Mouse (Mus musculus) spleen, adult 18-20 months (tissue): ENCODE measurements around the gene Snap23.
A peak's percentile ranks its signal among the peaks of the same experiment; 100 is the strongest.

Source experiments
- DNase-seq, 2 experiments: peaks; one replicate each; pipeline ENCODE4 v3.0.0; 2022; ENCODE audit warnings: mixed read lengths in 2 of 2

Snap23 gene

DNA sequence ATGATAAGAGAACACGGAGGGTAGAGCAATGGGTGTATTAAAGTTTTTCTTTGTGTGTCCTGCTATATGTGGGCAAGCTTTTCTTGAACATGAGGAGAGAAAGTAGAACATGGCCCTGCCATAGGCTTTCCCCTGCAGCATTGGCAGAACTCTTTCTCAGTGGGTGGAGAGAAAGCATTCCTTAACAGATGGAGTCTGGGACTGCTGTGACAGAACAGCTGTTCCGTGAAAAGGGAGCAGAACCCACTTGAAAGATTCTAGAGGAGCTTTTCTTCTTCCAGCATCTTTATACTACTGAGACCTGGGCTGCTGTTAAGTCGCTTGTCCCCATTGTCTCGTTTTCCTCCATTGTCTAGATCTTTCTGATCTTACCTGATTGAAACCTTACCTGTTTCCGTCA lies 22.3 kb downstream of the Snap23 start:
- no peak for DNase-seq

DNA sequence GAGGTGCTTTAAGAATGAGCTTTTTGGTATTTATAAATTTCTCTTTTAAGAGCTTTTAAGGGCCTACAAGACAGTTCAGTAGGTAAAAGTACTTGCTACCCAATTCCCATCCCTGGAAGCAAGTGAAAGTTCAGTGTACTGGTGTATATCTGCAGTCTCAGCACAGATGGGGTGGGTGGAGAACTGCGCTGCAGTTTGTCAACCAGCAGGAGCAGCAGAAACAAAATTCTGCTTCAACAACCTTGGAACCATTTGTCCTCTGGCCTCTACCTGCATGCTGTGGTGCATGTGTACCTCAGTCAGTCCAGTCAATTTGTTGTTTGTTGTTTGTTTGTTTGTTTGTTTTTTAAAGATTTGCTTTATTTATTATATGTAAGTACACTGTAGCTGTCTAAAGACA lies 24.8 kb downstream of the Snap23 start:
- DNase-seq = no peak

DNA sequence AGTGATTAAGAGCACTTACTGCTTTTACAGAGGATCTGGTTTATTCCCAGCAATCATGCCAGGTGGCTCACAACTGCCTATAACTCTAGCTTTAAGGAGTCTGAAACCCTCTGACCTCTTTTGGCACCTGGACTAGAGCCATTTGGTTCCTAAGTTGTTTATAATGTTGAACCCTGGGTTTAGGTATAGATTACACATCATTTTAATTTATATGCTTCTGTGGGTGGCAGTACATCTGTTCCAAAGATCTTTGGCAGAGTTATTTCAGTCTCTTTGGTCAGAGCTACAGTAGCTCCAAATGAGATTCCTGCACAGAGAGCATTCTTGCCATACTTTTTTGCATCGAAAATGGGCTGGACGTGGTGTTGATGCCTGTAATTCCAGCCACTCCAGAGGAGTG lies 30.3 kb downstream of the Snap23 start:
- DNase-seq = no peak

DNA sequence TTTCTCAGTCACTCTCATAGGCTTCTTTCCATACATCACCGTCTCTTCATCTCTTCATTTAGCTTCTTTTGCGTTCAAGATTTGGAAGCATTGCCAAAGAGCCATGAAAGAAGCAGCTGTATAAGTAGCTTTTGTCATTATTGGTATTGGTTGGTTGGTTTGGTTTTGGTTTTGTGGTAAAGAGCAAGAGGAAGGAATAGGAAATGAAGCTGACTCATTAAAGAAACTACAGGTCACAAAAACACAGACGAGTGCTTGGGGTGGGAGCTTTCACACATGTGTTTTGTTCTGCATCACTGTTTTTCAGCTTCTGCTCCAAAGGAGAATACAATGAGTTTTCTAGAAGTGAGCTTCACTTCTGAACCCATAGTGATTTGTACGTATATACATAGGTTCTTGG lies 32.0 kb downstream of the Snap23 start:
- no peak for DNase-seq

DNA sequence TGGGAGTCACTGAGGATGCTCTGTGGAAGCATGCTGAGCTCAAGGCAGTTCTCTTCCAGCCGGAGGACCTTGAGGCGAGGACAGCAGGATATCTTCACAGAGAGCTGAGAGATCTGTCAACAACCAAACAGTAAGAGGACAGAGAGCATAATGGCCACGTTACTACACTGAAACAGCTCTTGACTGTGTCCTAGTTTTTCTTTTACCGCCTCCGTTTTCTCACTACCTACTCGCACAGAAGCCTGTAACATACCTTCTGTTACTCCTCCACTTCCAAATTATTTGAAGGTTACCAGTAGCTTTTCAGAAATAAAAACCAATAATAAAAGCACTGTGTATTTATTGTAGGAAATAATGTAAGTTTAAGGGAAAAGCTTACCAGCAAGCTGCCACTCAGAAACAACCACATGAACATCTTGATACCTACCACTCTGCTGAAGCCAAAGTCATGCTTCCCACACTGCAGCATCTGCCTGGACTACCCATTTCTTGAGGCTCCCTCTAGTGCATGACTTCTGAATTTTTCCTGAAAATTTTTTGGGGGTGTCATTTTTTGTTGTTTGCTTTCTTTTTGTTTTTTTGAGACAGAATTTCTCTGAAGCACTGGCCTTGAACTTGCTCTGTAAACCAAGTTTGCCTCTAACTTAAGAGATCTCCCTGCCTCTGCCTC lies 38.7 kb downstream of the Snap23 start:
- no peak for DNase-seq

DNA sequence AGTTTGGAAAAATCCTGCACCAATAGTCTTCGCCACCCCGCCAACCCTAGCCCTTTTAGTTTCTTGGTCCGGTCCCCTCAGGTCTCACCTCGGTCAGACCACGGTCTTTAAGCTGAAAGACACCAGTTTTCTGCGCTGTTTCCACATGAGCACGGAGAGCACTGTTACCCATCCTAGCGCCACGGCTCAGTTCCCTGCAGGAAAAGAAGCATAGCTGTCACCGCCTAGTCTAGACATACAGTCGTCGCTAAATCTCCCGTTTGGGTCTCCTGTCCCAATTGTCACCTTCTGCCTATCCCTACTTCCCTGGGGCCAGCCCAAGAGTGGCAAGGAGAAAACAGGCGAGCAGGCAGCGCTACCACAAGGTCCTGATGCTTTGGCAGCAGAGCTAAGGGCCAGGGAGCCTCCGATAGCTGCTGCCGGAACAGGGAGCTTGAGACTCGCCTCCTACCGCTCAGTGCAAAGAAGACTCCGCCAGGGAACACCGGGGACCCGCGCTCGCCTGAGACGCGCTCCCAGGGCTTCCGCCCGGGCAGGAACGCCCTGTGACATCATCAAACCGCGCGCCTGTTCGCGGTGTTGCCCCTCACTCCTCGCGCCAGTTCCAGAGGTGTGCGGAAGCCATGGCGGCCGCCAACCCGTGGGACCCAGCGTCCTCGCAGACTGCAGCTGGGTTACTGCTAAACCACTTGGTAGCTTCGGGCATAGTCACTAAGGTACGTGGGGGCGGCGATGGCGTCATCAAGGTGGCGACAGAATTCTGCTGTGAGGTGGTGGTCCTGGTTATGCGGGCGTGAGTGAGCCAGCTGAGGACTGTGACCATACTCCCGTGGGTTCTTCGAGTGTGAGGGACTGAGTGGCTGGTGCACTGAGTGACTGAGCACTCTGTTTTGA lies 41.6 kb downstream of the Snap23 start, which contains the start of the genes Haus2 and Lrrc57:
Gene Haus2, plus strand, starts transcription at position 554 of the 894 bp plus-strand sequence.
Gene Lrrc57, minus strand, starts transcription at position 691 of the 894 bp plus-strand sequence.
- DNase-seq = peak; percentile 80 to 87

DNA sequence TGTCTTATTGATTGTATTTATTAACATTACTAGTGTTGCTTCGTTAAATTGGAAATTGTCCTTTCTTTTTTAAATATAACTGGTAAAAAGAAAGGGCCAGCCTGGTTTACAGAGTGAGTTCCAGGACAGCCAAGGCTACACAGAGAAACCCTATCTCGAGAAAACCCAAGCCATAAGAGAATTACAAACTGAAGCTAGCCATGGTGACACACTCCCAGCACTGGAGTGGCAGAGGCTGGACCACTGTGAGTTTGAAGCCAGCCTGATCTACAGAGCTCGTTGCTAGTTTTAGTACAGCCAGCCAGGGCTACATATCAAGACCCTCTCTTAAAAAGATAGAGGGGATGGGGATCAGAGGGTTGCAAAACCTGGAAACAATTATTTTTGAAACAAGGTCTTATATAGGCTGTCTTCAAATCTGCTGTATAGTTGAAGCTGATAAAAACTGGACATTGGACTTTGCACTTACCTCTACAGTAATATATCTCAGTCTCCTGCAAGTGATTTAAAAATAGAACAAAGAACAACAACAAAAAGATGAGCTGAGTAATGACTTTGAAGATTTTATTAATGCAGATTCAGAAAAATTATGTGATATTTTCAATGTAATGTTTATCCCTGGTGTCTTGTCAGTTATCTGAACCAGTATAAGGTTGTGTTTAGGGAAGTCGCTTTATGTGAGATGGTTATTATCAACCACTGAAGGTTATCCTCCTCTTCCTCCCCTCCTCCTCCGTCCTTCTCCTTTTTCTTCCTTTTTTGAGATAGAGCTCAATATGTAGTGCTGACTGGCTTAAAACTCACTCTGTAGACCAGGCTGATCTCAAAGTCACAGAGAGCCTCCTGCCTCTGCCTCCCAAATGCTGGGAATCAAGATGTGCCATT lies 49.0 kb downstream of the Snap23 start:
- DNase-seq = no peak

DNA sequence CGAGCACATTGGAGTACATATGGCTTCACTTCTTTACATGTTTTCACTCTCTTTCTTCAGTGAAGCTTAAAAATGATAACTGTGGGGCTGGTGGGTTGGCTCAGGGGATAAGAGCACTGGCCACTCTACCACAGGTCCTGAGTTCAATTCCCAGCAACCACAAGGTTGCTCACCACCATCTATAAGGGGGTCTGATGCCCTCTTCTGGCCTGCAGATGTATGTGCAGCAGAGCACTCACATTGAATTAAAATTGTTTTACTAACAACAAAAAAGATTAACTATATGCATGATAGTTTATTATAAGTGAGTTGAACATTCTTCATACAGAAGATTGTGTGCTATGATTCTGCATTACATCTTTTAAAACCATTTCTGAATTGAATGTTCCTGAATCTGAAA lies 52.1 kb downstream of the Snap23 start:
- DNase-seq = no peak

DNA sequence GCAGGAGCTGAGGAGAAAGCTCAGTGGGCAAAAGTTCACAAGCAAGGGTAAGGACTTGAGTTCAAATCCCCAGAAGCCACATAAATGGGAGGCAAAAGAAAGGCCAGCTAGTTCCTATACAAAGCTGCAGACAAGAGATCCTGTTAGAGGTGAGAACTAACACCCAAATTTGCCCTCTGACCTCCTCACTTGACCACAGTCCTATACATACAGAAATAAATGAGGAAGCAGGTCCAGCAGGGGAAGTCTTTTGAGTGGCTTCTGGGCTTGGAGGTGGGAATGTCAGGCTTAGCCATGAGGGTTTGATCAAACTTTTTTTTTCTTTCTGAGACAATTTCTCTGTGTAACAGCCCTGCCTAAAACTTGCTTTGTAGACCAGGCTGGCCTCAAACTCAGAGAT lies 55.4 kb downstream of the Snap23 start:
- no peak for DNase-seq

DNA sequence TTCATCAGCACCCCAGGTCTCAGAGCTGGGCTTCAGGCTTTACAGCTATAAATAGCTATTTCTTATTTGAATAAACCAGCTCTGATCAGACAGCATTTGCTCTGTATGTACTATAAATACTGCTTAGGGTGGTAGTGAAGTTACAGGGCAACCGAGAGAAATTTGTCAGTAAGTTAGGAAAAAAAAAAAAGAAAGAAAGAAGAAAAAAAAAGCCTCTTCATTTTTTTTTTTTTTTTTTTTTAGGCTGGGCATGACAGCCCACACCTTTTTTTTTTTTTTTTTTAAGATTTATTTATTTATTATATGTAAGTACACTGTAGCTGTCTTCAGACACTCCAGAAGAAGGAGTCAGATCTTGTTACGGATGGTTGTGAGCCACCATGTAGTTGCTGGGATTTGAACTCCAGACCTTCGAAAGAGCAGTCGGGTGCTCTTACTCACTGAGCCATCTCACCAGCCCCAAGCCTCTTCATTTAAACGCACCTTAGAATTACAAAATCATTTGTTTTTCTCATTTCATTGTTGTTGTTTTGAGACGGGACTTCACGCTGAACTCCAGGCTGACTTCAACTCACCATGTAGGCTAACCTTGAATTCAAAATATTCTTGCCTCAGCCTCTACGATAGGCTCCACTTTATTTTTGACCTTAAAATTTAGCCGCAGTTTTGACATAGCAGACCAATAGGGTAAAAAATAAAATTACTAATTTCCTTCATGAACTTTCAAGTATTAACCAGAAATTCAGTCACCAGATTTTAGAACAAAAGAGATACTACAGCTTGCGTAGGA lies 60.8 kb downstream of the Snap23 start:
- DNase-seq = no peak

DNA sequence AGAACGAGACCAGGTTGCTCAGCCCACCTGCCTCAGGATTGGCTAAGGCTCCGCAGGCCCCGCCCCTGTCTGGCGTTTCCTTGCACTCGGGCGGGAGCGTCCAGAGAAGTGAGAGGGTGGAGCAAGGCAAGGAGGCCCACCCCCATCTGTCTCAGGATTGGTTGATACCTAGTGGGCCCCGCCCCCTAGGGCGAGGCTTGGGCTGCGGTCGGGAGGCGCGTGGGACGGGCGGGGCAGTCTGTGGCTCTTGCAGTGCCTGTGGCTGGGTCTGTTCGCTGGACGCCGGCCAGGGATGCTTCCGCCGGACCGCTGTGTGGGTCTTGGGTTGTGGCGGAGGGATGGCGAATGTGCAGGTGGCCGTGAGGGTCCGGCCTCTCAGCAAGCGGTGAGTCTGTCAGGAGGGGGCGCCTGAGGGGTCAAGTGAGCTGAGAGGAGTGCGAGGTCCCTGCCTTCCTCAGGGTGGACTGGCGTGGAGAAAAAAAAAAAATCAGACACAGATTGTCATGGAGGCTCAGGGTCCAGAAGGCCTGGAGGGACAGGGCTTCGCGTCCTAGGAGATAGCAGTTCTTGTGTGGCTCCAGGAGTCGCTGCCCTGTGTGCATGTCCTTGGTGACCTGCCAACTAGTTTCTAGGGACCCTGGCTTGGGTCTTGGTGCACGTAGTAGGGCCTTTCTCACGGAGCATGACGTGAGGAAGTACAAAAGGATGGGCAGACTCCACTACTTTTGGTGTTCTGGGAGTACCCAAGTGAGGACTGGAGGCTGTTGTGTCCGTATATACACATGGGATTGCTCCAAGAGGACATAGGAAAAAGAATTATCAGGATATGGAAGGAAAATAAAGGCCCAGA lies 61.6 kb downstream of the Snap23 start, which contains the start of gene Stard9:
Gene Stard9, plus strand, starts transcription at position 236 of the 850 bp plus-strand sequence.
- peak; percentile 95 to 97 for DNase-seq

DNA sequence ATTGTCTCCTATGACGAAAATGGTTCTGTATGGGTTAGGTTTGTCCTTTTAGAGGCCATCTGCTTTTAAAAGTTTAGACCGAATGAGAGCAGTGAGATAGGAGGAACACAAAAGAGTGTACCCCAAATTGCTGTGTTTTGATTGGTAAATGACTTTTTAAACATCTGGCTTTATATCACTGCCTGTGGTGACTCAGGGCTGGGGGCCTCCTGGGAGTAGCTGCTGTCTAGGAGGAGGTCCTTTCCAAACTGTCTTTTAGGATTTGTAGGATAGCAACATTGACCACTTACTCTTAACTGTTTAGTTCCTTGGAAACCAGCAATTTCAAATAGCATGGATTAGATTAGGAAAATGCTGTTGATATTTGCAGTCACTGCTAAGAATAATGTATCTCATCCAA lies 62.8 kb downstream of the Snap23 start:
- no peak for DNase-seq

DNA sequence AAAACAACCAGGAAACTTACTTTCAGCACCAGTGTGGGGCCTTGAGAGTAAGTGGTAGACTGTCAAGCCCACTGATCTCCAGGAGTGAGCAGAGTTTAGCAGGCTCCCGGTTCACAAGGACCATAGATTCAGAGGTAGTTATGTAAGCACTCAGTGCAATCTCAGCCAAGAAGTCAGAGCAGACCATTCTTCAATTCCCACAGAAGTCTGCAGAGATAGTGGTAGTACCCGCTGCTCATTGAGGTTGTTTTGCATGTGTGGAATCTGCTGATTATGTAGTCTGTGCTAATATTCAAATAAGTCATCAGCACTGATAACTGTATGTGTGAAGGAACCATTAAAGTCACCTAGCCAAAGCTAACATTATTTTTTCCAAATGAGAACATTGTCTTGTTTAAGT lies 63.2 kb downstream of the Snap23 start:
- DNase-seq = no peak

DNA sequence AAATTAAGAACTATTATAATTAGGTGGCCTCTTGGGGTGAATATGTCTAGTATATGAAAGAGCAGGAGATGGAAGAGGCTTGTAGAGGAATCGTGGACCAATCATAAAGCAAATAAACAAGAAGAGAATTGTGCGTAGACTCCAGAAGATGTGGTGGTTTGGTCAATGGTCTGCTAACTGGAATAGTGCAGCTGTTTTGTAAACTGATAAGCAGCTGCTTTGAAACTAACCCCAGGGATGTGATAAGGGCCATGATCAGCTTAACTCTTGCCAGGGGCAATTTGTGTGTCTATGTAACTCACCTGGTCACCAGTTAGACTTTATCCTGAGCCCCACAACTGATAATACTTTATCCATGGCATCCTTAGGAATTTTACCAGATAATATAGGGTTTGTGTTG lies 64.0 kb downstream of the Snap23 start:
- DNase-seq = no peak

DNA sequence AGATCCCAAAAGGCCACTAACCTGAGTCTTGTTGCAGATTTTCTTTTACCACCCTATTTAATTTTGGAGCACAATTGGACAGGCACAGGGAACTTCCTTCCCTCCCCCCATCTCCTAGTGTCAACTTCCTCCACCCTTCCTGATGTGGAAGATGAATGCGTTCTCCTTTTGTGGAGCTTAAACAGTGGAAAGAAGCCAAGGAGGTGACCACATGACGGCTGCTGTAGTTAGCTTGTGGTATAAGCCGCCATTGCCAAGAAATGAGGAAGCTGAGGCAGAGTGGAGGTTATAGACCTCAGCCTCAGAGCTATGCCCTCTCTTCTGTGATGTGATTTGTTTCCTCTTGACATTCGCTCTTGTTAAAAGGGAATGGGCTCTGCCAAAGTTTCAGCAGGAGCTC lies 64.5 kb downstream of the Snap23 start:
- peak in 1 of 2 experiments; percentile 4 for DNase-seq

DNA sequence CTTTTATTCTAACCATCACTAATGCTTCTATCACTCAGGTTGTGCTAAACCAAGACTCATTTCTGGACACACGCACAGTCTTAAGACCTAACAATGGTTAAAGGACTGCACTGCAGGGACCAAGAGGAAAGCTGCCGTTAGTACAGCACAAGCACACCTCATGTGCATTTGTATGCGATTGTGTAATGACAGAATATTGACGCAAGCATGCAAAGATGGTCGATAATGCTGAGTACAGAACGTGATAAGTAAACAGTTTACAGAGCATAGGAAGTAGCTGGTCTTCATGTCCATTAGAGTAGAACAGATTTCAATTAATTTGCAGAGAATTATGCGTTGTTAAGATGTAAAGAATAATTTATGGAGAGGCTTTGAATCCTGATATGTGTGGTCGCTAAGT lies 73.4 kb downstream of the Snap23 start:
- DNase-seq = no peak

DNA sequence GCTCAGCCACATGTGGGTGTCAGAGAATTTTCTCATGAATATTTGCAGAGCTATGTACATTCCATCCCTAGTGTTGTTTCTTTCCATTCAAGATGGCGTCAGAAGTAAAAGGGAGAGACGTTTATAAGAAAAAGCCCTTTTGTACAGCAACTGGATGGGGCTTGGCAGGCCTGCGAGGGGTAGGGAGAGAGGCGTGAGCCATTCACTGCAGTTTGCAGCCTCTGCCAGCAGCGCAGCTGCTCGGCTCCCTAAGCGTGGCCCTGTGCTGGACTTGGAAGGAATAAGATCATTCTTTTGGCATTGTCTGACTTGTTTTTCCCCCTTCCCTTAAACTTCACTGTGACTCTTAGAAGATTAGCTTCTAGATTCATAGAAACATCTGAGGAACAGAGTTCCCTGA lies 76.4 kb downstream of the Snap23 start:
- DNase-seq = no peak

DNA sequence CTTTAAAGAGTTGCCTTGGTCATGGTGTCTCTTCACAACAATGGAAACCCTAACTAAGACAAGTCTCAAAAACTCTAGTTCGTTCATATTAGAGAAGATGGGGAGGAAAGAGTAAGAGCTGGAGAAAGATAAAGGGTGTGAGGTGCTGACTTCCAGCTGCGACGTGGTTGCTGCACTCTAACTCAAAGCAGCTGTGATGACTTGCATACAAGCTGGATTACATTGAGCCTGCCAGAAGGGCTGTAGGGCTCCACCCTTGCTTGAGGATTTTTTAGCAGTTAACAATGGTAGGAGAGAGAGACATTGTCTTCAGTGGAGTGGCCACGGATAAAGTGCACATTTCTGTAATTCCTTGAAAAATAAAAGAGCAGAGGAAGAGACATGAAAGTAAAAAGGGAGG lies 79.3 kb downstream of the Snap23 start:
- no peak for DNase-seq
